Mouse (Mus musculus): Measurements from ENCODE around the gene Dnah12.
"Not testable (repeated sequence)": the region's sequence is repeated elsewhere in the genome, so short reads cannot be mapped to it uniquely, and the experiment has no call there.

The Dnah12 gene

DNA sequence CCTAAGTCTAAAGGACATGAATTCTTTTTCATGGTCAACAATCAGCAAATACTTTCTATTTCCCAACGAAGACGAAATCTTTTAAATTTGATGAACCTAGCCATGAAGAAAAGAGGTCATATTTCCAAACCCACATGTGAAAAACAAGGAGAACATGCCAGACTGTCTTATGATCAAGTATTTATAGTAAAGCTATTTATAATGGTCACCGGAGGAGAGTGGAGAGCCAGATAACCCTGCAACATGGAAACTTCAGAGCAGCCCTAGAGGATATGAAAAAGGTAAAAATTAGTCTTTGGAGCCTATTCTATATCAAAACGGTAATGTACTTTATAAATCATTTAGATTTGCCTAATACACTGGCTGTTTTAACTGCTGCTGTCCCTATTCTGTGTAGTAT lies 201.3 kb downstream of the Dnah12 start, which contains the start of gene Asb14:
Gene Asb14, plus strand, starts transcription at position 166 of the 400 bp plus-strand sequence.
- no peak for DNase-seq

DNA sequence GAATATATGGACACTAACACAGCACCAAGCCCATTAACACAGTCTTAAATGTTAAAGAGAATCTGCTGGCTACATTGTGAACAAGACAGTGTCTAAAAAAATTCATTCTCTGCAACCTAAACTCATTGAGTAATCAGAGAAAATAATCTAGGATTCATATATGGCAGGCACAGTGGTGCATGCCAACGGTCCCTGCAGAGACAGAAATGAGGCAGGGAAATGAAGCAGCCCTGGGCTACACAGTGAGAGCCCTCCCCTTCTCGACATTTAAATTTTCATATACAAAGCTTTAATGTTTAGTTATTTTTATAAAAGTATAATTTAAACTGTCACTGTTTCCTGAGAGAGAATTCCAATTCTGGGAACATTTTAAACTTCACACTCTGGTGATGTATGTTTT lies 206.4 kb downstream of the Dnah12 start:
- no peak for DNase-seq

DNA sequence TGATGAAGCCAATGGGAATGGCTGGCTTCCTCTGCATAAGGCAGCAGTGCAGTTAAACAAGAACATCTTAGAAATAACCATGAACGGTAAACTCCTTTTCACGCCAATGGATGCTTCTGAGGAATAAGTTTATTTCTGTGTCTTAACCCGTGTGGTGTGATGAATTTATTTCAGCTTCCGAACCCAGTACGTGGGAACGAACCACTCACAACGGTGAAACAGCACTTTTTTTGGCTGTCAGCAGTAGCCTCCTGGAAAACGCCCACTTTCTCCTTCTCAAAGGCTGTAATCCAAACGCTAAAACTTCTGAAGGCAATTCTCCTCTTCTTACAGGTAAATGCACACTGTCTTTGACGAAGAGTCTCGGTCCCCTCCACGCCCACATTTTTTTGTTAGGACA lies 207.8 kb downstream of the Dnah12 start:
- DNase-seq: no peak

DNA sequence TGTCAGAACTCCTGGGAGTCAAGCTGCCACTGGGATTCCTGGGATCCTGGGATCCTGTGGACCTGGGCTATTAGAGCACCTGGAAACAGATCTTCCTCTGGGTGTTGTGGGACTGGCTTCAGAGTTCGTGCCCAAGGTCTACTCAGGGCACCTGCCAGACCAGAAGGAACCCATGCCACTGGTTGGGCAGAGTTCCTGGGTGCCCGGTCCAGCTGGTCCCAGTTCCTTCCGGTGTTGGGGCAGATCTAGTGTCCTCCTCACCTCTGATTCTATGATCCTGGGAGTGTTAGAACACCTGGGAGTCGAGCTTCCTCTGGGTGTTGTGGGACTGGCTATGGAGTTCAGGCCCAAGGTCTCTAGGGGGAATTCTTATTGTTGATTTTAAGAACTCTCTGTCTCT lies 214.3 kb downstream of the Dnah12 start:
- DNase-seq: no peak

DNA sequence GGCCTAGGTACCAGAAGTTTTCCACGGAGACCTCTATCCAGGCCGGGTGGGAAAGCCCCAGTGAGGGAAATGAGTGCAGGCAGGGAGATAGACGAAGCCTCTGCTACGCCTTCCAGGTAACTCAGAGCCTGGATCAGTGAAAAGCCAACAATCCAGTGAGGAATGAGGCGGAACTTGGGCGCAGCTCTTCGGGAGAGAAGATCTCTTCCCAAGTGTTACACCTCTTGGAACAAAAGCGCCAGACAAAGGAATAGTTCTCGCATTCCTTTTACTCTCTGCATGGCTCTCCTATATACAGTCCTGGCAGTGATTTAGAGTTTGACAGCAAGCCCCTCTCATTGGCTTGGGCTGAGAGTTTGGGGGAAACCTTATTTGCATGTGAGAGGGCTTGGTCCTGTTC lies 217.4 kb downstream of the Dnah12 start:
- not testable (repeated sequence) for DNase-seq

DNA sequence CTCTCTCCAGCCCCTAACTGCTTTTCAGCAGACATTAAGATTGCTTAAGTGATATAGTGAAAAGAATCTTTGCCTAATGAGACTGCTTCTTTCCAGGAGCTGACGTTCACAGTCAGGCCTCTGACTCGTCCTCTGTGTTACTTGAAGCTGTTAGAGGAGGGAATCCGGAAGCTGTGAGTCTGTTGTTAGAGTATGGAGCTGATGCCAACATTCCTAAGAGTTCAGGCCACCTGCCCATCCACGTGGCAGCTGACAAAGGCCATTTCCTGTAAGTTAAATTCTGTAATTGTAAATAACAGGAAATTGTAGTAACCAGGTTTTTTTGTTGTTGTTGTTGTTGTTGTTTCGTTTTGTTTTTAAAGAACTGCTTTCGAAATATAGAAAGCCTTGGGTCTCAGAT lies 218.1 kb downstream of the Dnah12 start:
- peak; percentile 40 for DNase-seq

DNA sequence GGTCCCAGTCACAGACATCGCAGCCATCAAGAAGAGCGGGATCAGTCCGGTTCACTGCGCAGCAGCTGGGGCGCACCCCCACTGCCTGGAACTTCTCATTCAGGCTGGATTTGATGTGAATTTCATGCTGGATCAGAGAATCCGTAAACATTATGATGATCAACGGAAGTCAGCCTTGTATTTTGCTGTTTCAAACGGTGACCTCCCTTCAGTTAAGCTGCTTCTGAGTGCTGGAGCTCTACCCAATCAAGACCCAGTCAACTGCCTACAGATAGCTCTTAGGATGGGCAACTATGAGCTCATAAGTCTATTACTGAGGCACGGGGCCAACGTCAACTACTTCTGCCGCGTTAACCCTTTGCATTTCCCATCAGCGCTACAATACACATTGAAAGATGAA lies 218.8 kb downstream of the Dnah12 start:
- no peak for DNase-seq

DNA sequence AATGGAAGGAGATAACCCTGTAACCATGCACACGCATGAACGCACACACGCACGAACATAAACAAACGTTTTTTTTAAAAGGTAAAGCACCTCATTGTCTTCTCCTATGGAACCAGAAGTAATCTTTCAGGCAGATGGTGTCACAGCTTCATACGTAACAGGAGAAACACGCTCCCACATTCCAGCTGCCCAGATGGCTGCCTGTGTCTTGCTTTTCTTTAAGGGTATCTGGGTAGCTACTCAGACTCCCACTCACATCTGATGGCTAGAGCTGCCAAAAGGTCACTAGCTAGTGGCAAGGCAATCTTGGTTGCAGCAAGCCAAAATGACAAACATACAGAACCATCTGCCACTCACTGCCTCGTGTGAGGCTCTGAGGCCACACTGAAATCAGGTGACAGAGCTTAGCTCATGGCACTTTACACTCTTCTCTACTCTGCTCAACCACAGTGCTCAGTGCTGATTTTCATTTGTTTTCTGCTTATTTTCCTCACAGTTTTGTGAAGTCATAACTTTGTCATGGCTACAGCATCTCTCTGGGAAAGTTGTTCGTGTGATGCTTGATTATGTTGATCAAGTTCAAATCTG lies 220.7 kb downstream of the Dnah12 start:
- no peak for DNase-seq

DNA sequence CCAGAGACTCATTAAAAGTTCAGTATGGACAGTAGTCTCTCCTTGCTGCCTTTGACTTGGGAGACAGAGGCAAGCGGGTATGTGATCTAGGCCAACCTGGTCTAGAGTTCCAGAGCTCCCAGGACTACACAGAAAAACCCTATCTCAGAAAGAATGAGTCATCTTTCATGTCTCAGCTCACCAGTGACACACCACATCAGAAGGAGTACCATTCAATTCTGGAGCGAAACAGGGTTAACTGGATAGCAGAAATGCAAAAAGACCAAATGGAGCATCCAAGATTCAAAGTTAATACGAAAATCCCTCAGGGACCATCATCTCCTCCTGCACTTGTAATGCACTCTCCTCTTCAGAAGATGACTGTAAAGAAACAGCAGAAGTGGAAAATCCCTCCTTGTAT lies 226.2 kb downstream of the Dnah12 start:
- DNase-seq: no peak

DNA sequence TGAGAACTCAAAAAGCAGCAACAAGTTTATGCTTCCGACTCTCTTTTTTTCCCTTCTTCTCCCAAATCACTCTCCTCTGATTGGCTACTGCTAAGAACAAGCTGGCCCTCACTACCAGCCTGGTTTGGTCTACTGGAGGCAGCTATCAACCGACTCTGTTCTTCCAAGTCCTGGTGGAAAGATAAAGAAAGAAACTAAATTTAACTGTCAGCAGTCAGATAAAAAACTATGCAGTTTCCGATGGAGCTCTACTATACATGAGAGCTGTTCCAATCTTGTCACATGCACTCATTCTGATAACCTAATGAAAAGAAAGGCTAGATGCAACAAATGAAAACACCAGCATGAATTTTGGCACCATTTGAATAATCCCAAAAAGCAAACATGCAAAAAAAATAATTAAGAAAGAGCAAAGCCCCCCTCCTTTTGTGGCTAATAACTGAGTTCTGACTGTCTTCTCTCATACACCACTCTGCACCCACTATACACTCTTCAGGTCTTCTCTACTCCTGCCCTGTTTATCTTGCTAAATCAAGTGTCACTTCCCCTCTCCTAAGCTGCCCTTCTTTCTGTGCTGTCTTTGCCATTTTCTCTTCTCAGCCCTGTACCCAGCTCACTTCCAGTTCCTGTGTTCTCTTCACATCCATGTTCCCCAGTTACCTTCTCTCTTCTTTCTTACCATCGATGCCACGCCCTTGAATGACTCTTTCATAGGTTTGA lies 230.8 kb downstream of the Dnah12 start:
- DNase-seq: no peak

DNA sequence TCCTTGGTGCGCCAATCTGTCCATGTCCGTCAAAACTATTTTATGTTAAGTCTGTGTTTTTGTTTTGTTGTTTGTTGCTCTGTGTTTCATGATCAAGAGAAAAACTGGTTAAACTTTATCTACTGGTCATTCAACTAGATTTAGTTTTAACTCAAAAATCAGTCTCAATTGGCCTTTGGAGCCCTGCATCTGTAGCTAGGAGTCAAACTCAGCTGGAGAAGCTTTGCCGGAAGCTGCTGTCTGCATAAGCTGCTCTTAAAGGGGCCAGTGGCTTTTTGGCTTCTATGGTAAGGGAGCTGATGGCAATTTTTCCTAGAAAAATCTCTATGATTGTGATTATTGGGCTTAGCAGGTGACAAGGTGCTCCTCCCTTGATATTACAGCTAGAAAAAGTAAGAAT lies 241.8 kb downstream of the Dnah12 start:
- DNase-seq: peak; percentile 13

DNA sequence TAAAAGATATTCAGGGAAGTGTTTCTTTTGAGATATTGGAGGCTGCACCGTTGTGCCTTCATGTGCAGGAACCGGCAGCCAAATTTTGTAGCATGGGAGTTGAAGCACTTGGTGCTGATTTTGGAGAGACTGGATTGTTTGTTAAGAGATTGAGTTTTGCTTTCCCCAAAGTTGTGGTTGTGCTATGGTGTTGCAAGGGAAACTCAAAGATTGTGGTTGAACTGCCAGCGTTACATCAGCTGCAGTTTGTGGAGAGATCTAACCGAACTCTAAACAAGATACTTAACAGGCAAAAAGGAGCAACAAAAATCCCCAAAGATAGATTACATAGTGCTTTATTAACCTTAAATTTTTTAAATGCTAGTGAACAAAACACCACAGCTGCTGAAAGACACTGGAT lies 242.5 kb downstream of the Dnah12 start:
- no peak for DNase-seq
